ENCODE assay signal across 1 mouse cellular context in the genomic region with DNA sequence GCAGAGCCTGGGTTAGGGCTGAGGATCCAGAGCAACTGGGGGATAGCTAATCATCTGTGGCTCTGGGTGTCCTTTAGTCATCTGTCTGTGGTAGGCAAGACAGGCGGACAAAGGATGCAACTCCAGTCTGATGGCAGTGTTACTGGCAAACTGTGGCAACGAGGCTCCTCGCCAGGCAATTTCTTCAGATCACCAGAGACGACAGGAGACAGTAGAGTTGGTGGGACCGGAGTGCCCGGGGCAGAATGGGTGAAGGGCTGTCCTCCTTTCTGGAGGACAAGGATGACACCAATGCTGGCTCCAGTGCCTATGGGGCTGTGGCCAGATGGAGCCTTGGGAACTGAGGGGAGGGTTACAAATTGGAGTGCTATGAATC.
TF ChIP-seq lines count a peak whose summit lies in the region.

No protein-coding gene starts in this region.

TF ChIP-seq in MEL, 35 proteins besides CTCF, POLR2A, EP300 and RAD21:
- TF ChIP-seq CHD1 (IDR thresholded peaks at IDR 0.05; ENCODE audit: low read depth, low read length) (peak; percentile 56; the same call in 1 of the 2 replicates), ZKSCAN1 (IDR thresholded peaks at IDR 0.05; ENCODE audit: low read depth, low read length) (0 out of 2 replicates have a peak, but pooled peaks have one; percentile 30)
